Mouse (Mus musculus): ENCODE results near the gene Phlda3.

Gene Phlda3

DNA sequence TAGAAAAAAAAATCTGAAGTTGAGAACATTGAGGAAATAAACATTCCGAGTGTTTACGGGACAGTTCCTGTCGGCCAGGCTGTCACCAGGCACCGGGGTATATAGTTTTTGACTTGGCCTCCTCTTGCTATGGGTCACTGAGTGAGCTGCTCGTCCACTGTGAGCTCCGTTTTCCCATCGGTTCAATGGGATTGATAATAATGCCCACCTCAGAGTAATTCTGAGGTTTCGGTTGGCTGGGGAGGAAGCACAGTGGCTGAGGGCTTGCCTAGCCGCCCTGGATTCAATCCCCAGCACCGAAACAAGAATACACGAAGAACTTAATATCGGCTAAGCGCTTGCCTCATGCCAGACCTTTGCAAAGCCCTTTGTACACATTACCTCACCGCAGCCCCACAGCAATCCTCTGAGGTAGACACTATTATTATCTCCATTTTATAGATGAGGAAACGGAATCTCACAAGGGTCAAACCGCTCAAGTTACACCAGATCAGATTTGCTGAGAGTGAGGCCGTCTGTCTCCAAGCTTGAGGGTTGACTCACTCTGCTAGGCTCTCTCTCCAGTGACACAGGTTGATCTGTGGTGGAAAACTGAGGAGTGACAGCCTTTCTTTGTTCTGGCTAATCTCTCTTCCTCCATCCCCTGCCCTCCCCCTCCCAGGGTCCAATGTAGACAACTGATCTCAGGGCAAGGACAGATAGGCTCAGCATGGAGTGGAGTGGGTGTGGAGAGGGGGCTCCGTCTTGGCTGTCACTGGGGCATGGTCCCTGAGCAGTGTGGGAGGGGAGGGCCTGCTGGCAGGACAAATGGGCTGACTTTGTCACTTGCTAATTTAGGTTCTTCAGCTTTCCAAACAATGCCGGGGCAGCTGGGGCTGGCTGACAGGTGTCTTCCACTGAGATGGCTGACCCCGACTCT is 28.6 kb downstream of the Phlda3 start:
- DNase-seq: no peak

DNA sequence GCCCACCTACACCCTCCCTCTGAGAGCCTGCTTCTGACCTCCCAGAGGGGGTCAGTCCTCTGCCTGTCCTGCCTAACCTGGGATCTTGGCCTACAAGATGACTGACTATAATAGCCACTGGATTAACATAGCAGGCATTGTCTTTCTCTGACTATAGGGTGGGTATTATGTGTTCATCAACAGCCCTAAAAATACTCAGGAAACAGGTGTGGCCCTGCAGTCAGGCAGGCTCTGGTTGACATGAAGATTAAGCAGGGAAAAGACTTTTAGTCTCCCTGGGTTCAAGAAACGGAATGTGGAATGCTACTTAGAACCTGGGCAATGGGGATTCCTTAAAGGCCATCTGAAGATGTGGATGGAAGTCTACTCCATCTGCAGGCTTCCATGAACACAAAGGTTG is 32.6 kb downstream of the Phlda3 start:
- no peak for DNase-seq

DNA sequence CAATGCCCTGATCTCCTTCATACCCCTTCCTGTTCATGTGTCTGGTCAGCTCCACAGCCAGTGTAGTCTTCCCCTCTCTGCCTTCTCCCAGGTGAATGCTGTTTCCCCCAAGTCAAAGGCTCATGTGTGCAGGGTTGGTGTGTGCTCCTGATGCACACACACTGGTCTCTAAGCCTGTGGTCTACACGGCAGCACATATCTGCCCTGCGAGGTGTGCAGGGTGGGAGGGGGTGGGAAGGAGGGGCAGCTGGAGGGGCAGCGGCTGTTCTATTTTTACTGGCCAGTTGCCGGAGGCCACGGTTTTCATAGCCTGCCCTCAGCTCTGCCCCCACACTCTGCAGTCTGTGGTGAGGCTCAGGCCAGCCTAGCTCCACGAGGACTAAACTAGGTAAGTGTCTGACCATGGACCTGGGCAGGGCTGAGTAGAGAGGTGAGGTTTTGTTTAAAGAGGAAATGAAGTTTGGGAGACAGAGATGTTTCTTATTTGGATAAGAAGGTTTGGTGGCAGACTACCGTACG is 33.2 kb downstream of the Phlda3 start:
- no peak for DNase-seq

DNA sequence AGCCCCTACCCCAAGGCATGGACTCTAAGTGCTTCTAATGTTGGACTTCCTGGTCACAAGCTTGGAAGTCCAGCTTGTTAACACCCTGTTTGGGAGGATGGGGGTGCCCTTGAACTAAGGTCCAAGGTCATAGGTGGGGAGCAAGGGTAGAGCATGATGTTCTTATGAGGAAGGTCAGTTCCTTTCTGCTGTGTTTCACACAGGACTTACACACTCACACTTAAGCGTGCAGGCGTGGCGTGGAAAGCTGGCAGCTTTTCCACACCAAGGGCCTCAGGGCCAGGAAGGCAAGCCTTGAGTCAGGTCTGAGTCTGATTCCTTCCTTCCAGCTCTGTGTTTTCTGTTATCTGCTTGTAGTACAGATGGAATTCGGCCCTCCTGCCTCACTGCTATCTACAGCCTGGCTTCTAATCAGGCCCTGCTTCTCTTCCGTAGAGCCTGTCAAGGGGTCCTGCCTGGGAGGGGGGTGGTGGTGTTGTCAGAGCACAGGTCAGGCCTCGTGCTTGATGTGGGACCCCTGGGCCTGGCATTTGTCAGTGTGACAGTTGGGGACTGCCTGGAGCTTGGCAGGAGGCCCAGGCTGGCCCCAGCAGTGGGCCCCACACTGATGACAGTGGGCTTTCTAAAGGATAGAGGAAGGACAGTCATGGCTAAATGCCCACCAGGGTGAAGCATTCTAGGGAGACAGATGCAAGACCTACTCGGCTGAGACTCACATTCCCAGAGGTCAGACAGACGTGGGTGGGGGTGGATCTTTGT is 34.5 kb downstream of the Phlda3 start:
- no peak for DNase-seq

DNA sequence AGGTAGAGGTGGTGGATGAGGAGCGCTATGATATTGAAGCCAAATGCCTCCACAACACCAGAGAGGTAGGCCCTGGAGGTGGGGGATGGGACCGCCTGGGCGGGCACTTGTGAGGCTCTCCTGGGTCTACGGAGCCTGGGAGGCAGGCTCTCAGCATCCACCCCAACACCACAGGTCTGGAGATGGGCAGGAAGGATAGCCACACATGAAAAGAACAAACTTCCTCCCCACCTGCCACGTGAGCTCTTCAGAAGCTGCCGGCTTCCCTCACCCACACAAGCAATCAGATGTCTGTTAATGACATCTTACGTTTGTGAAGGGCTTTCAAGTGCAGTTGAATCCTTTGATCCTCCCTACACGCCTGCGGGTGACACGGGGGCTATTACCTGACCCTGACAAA is 41.6 kb downstream of the Phlda3 start:
- no peak for DNase-seq

DNA sequence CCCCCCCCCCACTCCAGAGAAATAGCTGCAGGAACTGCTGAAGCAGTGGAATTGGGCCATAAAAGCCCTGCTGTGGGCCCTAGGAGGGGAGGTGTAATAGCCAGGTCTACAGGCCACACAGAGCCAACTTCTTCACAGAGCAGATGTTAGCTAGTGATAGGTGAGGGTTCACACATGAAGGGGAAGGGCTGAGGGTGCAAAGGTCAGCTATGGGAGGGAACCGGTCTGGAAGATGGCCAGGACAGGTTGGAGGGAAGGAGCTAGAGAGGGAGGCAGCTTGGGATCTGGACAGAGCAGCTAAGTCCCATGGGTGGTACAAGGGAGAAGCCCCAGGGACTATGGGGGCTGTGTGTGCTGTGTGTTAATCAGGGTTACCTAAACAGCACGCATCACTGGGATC is 44.3 kb downstream of the Phlda3 start:
- no peak for DNase-seq

DNA sequence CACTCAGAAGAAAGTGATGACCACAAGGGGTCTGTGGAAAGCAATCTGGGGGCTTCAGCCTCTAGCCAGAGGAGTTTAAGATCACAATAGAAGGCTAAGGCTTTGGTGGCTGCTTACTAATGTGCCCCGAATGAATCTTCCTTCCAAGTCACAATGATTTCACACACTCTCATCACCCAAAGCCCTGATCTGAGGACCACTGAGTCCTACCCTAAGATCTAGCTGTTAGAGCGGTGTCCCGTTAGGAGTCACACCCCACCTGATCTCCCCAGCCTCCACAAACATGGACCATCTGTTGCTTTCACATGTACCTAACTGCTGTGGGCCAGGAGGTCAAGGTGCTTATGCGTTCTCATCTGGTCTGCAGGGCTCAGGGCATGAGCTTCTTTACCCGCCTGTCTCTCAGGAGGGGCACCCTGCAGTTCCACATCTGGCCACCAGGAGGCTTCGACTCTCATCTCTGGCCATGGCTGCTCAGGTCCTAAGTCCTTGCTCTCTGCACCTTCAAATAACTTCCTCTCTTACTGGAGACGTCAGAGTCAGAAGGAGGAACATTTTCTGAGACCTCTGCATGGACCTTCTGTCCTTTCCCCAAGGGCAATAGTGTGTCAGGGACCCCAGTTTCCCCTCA is 45.2 kb downstream of the Phlda3 start:
- DNase-seq: peak; percentile 34

DNA sequence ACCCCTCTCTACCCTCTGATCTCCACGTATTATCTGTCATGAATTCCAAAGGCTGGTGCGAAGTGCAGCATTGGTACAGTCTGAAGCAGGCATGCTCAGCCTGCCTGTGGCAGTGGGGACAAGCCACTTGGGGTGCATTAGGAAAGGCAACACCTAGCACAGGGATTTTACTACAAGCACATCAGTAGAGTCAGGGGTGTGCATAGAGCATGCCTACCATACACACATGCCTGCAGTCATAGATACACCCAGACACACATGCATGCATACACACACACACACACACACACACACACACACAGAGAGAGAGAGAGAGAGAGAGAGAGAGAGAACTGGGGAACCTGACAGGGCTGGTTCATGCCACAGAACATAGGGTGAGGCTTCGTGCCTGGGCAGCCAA is 46.3 kb downstream of the Phlda3 start:
- DNase-seq: no peak

DNA sequence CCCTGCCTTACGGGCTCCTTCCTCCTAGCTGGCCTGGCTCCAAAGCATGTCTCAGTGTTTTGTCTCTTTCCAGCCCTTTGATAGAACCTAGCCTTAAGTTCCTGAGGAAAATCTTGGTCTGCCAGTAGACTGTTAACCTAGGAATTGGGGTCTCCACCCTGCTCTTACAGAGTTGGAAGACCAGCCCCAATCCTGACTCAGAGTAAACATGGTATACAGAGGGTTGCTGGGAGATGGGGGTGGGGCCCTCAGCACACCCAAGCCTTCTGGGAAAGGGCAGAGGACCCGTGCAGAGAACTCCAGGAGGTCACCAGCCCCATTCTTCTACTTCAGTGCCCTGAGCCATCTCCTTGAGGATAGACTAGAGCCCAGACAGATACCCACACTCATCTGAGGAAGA is 46.7 kb downstream of the Phlda3 start:
- no peak for DNase-seq

DNA sequence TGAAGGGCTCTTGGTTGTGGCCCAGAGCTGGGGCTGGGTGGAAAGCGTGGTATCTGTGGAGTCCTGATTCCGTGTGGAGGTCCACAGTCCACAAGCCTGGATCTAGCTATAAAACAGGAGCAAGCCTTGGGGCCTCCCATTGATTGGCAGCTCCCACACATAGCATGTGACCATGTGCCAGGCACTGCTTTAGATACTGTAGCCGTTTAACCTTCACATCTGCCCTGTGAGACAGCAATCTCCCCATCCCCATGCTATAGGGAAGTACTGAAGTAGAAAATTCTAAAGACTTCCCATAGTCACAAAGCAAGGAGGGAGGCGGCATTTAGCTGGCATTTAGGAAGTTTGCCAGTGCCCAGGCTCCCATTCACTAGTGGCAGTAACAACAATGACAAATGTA is 47.2 kb downstream of the Phlda3 start:
- no peak for DNase-seq

DNA sequence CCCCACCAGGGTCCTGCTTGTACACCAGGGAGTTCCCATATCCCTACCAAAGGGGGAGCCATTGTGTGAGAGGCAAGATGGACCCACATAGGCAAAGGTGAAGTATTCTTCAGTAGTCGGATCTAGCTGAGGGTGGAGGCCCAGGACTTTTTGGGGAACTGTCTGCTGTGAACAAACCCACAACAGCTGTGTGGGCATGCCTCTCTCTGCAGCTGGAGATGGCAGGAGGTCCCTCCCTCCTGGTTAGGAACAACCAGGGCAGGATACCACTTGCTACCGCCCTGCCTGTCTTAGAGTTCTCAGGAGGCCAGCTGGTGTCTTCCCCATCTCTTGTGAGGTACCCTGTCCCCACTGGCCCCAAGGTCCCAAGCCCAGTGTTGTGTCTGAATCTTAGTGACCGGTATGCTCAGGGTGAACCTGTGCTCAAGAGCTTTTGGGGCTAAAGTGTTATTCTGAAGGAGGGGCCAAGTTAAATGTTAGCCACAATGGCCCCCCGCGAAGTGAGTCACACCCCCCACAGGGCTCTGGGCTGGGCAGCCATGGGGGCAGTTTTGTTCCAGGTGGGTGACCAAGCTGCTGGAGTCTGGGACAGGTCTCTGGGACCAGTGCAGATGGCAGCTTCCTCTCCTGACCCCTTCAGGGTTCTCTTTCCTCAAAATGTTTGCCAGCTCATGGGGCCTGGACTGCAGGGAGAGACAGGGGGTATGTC is 47.9 kb downstream of the Phlda3 start:
- no peak for DNase-seq

DNA sequence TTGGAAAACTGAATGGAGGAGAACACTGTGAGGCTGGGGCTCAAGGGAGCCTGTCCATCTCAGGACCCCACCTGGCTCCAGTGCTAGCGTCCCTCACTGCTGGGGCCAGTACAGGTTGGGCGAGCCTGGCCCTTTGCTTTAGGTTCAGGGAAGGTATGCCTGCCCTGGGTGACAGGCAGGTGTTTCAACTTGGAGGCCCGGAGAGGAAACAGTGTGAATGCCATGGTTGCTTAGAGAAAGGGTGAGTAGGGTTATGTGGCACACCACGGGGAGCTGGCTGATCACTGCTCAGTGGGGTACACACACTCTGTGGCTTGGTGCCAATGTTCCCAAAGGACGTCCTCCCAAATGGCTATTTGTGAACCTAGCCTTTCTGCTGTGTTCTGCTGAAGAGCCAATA is 48.6 kb downstream of the Phlda3 start:
- no peak for DNase-seq

DNA sequence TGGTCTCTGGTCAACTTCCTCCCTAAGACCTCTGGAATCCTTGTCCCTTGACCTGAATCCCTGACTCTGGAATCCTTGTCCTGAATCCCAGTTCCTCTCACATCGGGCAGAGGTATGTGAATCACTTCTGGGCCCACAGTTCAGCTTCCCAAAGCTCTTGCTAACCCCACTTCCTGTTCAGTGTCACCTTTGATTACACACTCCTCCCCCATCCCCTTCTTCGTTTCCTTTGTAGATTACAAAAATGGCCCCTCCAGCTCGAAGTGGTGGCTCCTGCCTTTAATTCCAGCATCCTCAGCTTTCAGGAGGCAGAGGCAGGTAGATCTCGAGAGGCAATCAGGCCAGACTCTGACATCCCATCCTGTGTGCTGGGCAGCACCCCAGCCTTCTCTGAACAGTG is 51.7 kb downstream of the Phlda3 start:
- no peak for DNase-seq

DNA sequence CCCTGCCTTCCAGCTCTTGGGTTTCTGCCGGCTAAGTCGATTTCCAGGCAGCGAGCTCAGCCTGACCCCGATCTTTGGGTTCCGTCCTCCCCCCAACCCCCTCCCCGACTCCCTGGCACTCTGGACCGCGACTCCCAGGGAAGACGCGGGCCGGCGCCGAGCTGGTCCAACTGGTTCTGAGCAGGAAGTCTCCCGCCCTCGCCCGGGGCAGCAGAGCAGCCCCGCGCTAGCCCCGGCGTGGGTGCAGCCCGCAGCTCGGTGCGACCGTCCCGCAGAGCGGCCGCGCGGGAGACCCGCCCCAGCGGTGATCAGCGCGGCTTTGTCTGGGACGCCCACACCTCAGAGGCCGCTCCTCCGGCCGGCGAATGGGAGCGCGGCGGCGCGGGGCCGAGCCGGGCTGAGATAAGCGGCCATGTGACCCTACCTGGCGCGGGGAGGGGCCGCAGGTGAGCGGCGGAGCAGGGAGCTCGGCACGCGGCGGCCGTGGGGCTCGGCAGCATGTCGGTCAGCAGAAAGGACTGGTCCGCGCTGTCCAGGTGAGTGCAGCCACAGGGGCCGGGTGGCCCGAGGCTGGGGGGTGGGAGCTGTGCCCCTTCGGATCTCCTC is 52.7 kb downstream of the Phlda3 start, which contains the start of gene Lad1:
TSS of gene Lad1 (plus strand) at position 118 of the 606 bp plus-strand sequence.
- DNase-seq: no peak

All from cerebellum, adult 11-12 months (tissue).